Mouse (Mus musculus) stomach, postnatal 0 days (tissue): ENCODE measurements around the gene Pde4dip. TPM values are rescaled to one million over a fixed set of nuclear protein-coding genes. Genes with fewer than 3 reads are reported as not detected.

Source experiments
- ATAC-seq: fragments of 200-750 bp; cut with Nextera tagmentation; 2 replicates; pipeline ENCODE4 v1.8.0; 2017; ENCODE audit not compliant: low FRiP score, low TSS enrichment
- DNase-seq: peaks from one replicate; pipeline ENCODE4 v3.0.0-alpha.2; 2016; ENCODE audit warnings: low spot score
- H3K27ac ChIP-seq: fragments of 300-500 bp; sonication (generic); replicated peaks from 2 replicates; pipeline ENCODE4 v1.5.1; 2014; ENCODE audit warnings: mild to moderate bottlenecking, control low read depth
- H3K27me3 ChIP-seq: fragments of 300-500 bp; sonication (generic); 2 replicates; pipeline ENCODE4 v1.6.1; 2014; ENCODE audit warnings: low read length; ENCODE audit not compliant: control insufficient read depth, insufficient read depth
- H3K36me3 ChIP-seq: fragments of 300-500 bp; sonication (generic); 2 replicates; pipeline ENCODE4 v1.6.1; 2014; ENCODE audit warnings: low read length, mixed read lengths; ENCODE audit not compliant: control insufficient read depth, insufficient read depth
- H3K4me1 ChIP-seq: fragments of 300-500 bp; sonication (generic); replicated peaks from 2 replicates; pipeline ENCODE4 v1.6.1; 2014; ENCODE audit warnings: antibody characterized with exemption; ENCODE audit not compliant: control insufficient read depth, insufficient read depth
- H3K4me2 ChIP-seq: fragments of 300-500 bp; sonication (generic); replicated peaks from 2 replicates; pipeline ENCODE4 v1.6.1; 2014; ENCODE audit warnings: low read depth, mild to moderate bottlenecking, control low read depth, moderate library complexity
- H3K4me3 ChIP-seq: fragments of 300-500 bp; sonication (generic); 2 replicates; pipeline ENCODE4 v1.5.1; 2014; ENCODE audit warnings: low read depth, low read length, control low read depth
- H3K9ac ChIP-seq: fragments of 300-500 bp; sonication (generic); 2 replicates; pipeline ENCODE4 v1.6.1; 2014; ENCODE audit warnings: mild to moderate bottlenecking, low read length, control low read depth, mixed read lengths
- H3K9me3 ChIP-seq: fragments of 300-500 bp; sonication (generic); 2 replicates; pipeline ENCODE4 v1.6.1; 2016; ENCODE audit warnings: low read length; ENCODE audit not compliant: control insufficient read depth
- CTCF ChIP-seq: IDR thresholded peaks from 2 replicates; pipeline ENCODE4 v1.5.1; 2016; ENCODE audit warnings: antibody characterized with exemption, low read depth, mild to moderate bottlenecking, moderate library complexity
- EP300 ChIP-seq: optimal IDR thresholded peaks from 2 replicates; pipeline ENCODE3; 2016; ENCODE audit warnings: antibody characterized with exemption
- WGBS: fragments of 180-500 bp; shearing (Covaris S2); extraction: QIAGEN DNeasy Blood & Tissue Kit; methylation state at CpG from one replicate; pipeline ENCODE4 v1.1.7; 2014; 5-methylcytosine and 5-hydroxymethylcytosine counted together
- polyA plus RNA-seq: library from polyadenylated mRNA; unstranded; fragments of >200 nt; fragmentation: Nextera tagmentation; extraction: Ambion mirVana; gene quantifications from 2 replicates; pipeline ENCODE4 v1.2.1, GENCODE M21; 2015

Pde4dip gene
- polyA plus RNA-seq, 1 experiment from 2014 or later = 9.9 TPM

GRCm38 (mm10) chr3:97659746-97660145, 228.8 kb downstream of the Pde4dip start:
- no peak for TF ChIP-seq EP300
- no peak for TF ChIP-seq CTCF
- H3K27me3 ChIP-seq = no peaks in the 10 kb centered on the region
- 0 out of 2 replicates have a peak overlapping the region, but pooled peaks have one; percentile 20 for H3K27ac ChIP-seq
- WGBS = 81% methylated on average over 7 of the region's 7 CpGs
- DNase-seq = peak; percentile 23
- H3K4me1 ChIP-seq = 0 out of 2 replicates have a peak, but pooled peaks cover 2% of the 10 kb centered on the region
- H3K9ac ChIP-seq = no peak overlapping the region
- H3K36me3 ChIP-seq = peaks cover 2% of the 10 kb centered on the region; the same call in 1 of the 2 replicates
- no peaks in the 10 kb centered on the region for H3K9me3 ChIP-seq
- peak overlapping the region; percentile 89 for H3K4me3 ChIP-seq
- H3K4me2 ChIP-seq = peak overlapping the region; percentile 82
- peak; percentile 20; the same call in 1 of the 2 replicates for ATAC-seq

DNA sequence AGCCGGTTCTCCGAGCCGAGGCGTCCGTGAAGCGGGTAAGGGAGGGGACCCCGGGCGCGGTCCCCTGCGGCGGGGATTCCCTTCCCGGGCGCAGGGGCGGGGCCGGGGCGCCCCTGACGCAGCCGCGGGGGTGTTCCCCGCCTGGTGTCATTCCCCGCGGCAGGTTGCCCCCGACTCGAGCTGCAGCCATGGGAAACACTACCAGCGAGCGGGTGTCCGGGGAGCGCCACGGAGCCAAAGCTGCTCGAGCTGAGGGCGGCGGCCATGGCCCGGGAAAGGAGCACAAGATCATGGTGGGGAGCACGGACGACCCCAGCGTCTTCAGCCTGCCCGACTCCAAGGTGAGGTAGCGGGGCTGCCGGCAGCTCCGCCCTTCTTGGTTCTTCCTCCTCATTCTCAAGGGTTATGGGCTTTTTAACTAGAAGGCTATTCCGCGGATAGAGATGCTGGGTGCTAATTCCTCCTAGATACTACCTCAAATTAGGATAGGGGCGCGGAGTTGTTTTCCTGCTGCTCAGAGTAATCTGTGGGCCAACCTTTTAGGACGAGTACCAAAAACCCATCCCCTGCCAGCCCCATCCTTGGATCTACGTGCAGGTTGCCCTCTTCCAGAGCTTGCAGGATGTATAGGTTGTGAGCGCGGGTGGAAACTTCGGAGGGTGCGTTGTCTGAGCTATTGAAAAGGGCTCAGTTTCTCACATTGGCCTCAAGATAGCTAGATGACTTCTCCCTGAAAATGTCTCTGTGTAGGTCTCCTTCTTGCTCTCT, 229.9 kb downstream of the Pde4dip start:
- under 1% methylated on average over 44 of the region's 50 CpGs for WGBS
- DNase-seq = peak; percentile 21
- peak overlapping the region; percentile 74 for H3K9ac ChIP-seq
- H3K4me3 ChIP-seq = peak overlapping the region; percentile 89
- peak overlapping the region; percentile 61 for H3K27ac ChIP-seq
- H3K27me3 ChIP-seq = no peaks in the 10 kb centered on the region
- TF ChIP-seq EP300 = no peak
- H3K9me3 ChIP-seq = no peaks in the 10 kb centered on the region
- H3K4me2 ChIP-seq = peak overlapping the region; percentile 82
- H3K4me1 ChIP-seq = 0 out of 2 replicates have a peak, but pooled peaks cover 2% of the 10 kb centered on the region
- H3K36me3 ChIP-seq = peaks cover 2% of the 10 kb centered on the region; the same call in 1 of the 2 replicates
- peak; percentile 56 for ATAC-seq

DNA sequence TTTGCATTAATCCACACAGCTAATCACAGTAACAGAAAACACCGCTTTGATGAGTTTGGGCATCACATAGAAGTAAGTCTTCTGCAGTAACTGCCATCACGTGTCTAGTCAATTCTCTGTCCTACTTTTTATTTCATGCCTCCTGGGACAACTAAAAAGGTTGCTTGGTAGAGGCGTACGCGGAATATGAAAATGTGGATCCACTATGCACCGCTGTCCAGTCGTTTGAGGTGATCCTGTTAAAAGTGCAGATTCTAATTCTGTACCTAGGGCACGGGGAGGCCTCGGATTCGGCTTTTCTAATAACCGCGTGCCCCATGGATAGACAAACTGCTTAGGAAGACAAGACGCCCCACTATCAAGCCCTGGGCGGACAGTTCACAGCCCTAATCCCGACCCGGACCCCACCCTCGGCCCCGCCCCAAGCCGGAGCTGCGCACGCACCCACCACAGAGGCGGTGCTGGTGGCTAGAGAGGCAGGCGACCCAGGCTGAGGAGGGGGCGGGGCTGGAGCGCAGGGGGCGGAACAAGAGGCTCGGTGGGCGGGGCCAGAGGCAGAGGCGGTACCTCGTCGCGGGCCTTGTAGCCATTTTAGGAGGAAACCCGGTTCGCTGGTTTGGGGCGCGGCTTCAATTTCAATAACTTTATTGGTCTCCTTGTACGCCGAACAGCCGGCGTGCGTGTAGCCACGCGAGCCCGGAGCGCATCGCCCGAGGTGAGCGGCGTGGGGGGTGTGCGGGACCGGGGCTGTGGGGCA, 230.7 kb downstream of the Pde4dip start, which contains the start of gene Prkab2:
Gene Prkab2, plus strand, starts transcription at position 539 of the 757 bp plus-strand sequence.
- peak; percentile 100 for DNase-seq
- H3K4me3 ChIP-seq = peak within 1 kb of the TSS; percentile 89
- no peaks in the 10 kb centered on the region for H3K36me3 ChIP-seq
- H3K9me3 ChIP-seq = no peaks in the 10 kb centered on the region
- TF ChIP-seq CTCF (no peak), EP300 (no peak)
- peak; percentile 96 for ATAC-seq
- peak within 1 kb of the TSS; percentile 61 for H3K27ac ChIP-seq
- 1% methylated on average over 51 of the region's 51 CpGs for WGBS
- 0 out of 2 replicates have a peak, but pooled peaks cover 2% of the 10 kb centered on the region for H3K4me1 ChIP-seq
- H3K9ac ChIP-seq = peak within 1 kb of the TSS; percentile 74
- peak within 1 kb of the TSS; percentile 82 for H3K4me2 ChIP-seq
- H3K27me3 ChIP-seq = no peaks in the 10 kb centered on the region

DNA sequence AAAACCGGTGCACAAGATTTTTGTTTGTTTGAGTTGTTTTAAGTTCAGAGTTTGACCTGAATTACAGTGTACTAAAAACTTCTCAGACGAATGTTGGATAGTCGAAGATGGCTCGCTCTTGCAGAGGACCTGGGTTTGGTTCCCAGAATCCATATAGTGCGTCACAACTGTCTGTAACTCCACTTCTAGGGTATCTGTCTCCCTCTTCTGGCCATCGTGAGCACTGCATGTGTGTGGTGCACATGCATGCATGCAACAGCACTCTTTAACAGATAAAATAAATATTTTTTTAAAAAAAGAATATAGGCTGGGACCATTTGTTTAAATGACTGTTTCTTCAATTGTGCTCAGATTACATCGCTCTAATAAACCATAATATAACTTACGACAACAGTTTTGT, 233.6 kb downstream of the Pde4dip start:
- Histone ChIP-seq H3K4me2 (no peak overlapping the region), H3K9ac (no peak overlapping the region), H3K27me3 (no peaks in the 10 kb centered on the region), H3K36me3 (no peaks in the 10 kb centered on the region), H3K4me3 (no peak overlapping the region), H3K27ac (no peak overlapping the region), H3K4me1 (0 out of 2 replicates have a peak, but pooled peaks cover 2% of the 10 kb centered on the region), H3K9me3 (no peaks in the 10 kb centered on the region)
- DNase-seq (peak; percentile 46), ATAC-seq (no peak)
- TF ChIP-seq EP300 (no peak), CTCF (peak; percentile 69)
- WGBS = 85% methylated on average over 8 of the region's 8 CpGs

DNA sequence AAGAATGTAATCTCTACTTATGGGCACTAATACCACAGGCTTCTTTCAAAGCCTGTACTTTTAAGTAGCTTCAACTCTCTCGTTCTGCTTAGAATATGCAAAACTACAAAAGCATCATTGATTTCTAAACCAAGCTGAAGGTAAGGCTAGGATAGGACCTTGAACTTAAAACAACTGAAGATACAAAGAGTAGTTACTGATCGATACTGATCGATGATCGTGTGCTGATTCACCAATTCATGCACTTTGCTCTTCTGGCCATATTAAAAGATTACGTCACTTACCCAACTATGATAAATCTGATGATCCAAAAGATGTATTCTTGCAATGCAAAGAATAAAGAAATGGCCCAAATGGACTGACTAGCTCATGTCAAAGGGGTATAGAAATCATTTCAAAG, 234.7 kb downstream of the Pde4dip start:
- H3K27ac ChIP-seq = no peak overlapping the region
- ATAC-seq (no peak), DNase-seq (no peak)
- H3K4me3 ChIP-seq = no peak overlapping the region
- 90% methylated on average over 5 of the region's 5 CpGs for WGBS
- H3K4me1 ChIP-seq = no peaks in the 10 kb centered on the region
- H3K9ac ChIP-seq = no peak overlapping the region
- H3K27me3 ChIP-seq = no peaks in the 10 kb centered on the region
- H3K9me3 ChIP-seq = no peaks in the 10 kb centered on the region
- H3K36me3 ChIP-seq = no peaks in the 10 kb centered on the region
- TF ChIP-seq CTCF = no peak
- no peak for TF ChIP-seq EP300
- no peak overlapping the region for H3K4me2 ChIP-seq
